Mouse (Mus musculus): ENCODE data around the gene Gm20388.

Gene Gm20388

GRCm38 (mm10) chr8:120167821-120168220, 257.2 kb downstream of the Gm20388 start:
- no peak for DNase-seq (ENCODE audit: low spot score)

DNA sequence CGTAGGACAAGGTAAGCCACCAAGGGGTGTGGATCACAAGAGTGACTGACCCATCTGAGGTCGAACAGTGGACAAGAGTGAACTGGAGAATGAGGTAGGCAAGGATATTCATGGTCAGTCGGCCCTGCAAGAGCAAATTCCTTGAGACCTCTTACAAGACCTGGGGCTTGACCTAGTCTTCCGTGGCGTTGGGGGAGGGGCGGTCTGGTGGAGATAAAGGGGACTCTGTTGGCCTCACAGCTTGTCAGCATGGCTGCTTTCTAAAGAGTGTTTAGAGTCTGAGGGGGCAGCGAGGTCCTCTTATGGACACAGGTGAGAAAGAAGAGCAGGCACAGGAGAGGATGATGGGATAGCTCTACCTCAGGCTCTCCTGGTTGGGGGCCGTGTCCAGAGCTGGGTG, 258.5 kb downstream of the Gm20388 start:
- no peak for DNase-seq (ENCODE audit: low spot score)

DNA sequence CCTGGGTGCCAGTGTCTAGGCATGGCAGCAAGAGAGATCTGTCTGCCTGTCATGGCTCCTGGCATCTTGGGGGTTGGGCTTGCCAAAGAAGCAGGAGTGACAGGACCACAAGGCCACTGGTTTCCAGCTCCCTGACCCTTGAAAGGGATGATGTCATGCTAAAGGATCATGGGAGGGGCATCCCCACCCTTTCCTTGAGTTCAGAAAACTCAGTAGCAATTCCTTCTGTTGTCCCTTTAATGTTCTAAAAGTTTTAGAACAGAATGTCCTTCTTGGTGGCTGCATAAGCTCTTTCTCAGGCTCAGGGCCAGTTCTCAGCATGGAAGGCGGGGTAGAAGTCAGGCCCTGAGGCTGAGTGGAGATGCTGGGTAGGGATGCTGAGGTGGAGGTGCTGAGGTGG, 262.6 kb downstream of the Gm20388 start:
- DNase-seq (ENCODE audit: low spot score): no peak

DNA sequence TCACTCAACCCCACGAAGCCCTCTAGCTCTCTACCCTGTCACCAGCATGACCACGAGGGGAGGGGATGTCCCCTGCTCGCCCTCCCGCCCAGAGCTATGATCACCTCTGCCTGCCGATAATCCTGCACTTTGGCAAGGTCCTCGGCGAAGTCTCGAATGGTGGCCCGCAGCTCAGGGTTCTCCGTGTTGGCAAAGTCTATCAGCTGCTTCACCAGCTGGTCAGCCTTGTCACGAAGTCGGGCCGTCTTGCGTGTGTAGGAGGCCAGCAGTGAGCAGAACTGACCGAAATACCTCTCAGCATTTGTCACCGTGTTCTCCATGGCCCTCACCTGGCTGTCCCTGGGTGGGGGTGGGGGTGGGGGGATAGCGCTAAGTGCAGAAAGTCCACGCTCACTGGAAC, 264.0 kb downstream of the Gm20388 start:
- DNase-seq (ENCODE audit: low spot score): no peak

GRCm38 (mm10) chr8:120176605-120177004, 266.0 kb downstream of the Gm20388 start:
- peak; percentile 66 for DNase-seq (ENCODE audit: low spot score)

DNA sequence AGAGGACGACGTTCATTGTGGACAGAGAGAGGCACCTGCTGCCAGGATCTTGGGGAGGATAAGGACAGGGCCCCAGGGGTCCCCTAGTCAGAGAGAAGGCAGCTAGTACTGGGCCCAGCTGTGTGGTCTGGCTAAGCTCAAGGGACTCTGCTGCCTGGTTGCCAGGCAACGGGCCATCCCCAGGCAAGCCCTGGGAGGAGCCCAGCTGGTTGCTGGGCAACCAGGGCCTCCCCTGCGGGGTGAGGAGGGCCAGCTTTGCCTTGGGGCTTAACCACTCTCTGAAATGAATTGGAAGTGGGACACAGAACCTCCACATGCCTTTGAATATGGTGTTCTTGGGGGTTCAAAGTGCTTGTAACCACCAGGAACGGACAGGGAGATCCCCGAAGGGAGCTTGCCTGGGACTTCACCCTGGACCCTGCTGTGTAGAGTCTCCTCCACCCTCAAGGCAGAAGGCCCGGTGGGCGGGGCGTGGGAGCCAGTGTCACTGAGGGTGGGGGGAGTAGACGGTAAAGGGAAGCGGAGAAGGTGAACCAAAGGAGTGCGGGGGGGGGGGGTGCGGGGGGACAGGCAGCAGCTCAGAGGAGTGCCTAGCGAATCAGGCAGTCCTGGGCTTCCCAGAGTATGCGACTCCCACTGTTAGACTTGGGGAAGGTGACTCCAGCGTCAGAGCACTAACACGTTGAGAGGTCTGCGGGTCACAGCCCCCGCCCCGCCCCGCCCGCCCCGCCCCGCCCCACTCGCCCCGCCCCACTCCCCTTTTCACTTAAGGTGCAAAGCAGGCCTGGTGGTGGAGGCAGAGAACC, 266.9 kb downstream of the Gm20388 start, which contains the start of gene Fam92b:
Fam92b (minus strand) TSS at position 149 of the 806 bp plus-strand sequence.
- peak; percentile 99 for DNase-seq (ENCODE audit: low spot score)

- DNase-seq (ENCODE audit: low spot score): no peak
Observed at GRCm38 (mm10) chr8:120178124-120178514, 267.5 kb downstream of the Gm20388 start.

DNA sequence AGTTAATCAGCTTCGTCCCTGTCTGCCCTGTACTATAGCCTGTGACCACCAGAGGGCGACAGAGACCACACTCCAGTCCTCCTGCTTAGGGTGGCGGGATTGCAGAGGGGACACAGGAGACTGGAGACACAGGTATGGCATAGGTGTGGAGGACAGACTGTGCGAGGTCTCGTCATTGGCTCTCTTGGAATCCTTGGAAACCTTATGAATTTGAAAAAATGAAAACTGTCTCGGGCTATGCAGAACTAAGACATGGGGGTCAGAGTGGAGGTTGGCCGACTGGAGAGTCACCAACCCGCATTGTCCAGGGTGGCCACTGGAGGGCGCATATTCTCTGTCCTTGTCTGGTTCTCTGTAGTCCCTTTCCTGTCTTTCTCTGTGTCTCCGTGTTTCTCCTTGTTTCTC, 268.4 kb downstream of the Gm20388 start:
- DNase-seq (ENCODE audit: low spot score): peak; percentile 94

DNA sequence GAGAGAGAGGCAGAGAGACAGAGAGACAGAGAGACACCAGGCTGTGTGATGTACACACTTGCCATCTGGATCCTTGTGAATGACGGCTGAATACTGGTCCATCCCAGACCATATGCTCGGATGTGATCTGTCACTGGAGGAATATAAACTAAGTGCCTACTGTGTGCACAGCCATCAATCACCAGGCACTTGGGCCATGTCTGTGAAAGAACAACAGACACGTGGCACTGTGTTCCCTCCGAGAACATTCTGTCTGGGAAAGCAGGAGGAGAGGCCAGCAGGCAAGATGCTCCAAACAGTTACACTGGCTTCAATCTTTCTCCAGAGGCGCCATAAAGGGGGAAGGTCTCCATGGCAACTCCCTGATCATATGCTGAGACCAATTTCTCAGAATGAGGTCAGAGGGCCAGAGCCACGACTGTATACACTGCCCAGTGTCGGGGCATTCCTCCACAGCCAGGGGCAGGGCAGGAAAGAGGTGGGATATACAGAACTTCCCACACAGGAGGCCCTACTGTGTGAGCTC, 269.9 kb downstream of the Gm20388 start:
- peak; percentile 77 for DNase-seq (ENCODE audit: low spot score)

DNA sequence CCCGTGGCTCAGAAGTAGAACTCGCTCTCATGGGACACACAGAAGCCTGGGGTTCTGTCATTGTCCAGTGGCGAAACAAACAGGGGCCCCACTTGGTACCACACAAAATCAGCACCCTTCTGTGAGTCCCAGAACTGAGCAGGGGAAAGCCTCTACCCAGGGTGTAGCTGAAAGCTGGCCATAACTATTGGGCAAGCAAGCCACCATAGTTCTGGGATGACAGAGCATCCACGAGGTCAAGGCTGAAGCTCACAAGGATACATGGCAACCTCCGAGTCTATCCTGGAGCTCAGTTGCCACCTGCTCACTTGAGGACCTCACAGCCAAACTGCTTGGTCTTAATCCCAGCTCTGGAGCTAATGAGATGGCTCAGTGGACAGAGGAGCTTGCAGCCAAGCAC, 270.6 kb downstream of the Gm20388 start:
- DNase-seq (ENCODE audit: low spot score): no peak

GRCm38 (mm10) chr8:120181861-120182414, 271.3 kb downstream of the Gm20388 start:
- no peak for DNase-seq (ENCODE audit: low spot score)

DNA sequence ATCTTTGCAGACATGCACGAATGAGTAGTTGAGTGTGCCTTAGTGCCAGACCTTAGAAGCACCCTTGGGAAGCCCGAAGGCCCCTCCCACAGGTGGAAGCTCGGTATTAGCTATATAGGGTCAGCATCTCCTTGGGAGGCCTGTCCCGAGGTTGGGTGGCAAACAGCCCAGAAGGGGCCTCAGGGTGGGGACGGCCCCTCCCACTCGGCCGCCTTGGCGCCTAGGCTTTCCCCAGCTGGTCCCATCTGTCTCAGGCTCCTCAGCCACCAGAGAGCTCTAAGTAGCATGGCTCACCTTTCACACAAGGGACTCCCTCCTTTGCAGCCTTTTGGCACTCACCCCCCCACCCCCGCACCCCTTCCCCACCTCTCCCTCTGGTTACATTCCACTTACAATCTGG, 273.7 kb downstream of the Gm20388 start:
- no peak for DNase-seq (ENCODE audit: low spot score)

DNA sequence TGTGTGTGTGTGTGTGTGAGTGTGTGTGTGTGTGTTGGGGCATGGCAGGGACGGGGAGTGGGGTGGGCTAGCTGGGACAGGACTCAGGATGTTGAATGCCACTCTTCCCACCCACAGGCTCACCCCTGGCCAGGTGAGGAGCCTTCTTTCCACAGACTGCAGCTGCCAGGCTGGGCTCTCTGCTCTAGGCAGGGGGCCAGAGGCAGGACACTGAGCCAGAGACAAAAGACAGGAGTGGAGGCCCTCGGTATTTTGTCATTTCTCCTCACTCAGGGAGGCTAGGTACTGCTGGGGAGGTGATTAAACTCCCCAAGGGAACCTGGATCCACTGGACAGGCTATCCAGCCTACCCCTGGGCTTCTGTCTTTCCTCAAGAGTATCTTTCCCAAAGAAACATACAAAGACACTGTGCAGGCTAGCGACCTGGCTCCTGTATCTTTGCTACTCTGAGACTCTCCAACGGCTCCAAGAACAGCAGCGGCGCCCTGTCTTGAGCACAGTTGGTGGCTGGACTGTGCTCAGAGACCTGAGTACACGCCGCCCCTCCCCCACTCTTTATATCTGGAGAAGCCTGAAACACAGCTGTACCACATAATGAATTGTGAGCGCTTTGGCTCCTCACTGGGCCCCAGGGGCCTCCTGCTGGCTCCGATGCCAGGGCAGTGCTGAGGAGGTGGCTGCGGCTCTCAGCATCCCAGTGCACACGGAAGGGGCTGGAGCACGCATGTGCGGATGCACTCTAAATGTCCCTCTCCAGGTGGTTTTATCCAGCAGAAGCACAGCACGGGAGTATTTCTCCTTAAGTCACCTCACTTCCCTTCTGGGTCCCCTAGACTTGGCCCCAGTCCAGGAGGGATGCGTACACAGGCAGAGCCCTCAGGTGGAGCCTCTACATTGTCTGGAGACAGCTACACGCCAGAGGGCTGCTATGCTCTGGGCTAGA, 274.5 kb downstream of the Gm20388 start:
- peak; percentile 92 for DNase-seq (ENCODE audit: low spot score)

DNA sequence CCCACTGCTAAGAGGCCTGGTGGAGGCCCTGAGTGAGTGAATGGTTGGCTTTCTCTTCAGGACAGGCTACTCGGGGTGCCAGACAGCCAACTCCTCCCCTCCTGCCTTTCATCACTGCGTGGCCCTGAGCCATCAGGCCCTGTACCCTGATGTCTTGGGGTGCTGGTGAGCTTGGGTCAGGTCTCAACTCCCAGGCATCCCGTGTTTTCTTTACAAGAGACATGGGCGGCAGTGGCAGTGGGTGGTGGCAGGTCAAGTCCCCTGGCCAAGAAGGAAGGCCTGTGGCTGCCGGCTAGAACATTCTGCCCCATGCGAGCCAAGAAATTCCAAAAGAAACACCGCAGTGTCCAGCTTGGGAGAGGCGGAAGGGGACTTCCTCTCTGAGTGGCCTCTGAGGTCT, 275.8 kb downstream of the Gm20388 start:
- no peak for DNase-seq (ENCODE audit: low spot score)

DNA sequence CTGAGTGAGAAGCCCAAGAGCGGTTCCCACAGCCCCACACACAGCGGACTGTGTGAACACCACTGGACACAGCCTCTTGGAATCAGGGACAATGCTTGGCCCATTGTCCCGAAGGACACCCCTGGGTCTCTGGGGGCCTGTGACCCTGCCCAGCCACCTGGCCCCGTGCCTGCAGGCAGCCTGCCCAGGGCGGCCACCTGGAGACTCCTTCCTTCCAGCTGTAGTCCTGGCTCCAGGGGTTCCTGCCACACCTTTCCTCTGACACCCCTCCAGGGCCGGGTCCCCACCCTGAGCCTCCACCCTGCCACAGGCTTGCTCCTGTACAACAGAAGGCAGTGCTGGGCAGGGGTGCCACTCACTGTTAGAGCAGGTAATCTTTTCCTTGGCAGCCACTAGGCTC, 277.9 kb downstream of the Gm20388 start:
- no peak for DNase-seq (ENCODE audit: low spot score)

GRCm38 (mm10) chr8:120189440-120189839, 278.8 kb downstream of the Gm20388 start:
- DNase-seq (ENCODE audit: low spot score): no peak

DNA sequence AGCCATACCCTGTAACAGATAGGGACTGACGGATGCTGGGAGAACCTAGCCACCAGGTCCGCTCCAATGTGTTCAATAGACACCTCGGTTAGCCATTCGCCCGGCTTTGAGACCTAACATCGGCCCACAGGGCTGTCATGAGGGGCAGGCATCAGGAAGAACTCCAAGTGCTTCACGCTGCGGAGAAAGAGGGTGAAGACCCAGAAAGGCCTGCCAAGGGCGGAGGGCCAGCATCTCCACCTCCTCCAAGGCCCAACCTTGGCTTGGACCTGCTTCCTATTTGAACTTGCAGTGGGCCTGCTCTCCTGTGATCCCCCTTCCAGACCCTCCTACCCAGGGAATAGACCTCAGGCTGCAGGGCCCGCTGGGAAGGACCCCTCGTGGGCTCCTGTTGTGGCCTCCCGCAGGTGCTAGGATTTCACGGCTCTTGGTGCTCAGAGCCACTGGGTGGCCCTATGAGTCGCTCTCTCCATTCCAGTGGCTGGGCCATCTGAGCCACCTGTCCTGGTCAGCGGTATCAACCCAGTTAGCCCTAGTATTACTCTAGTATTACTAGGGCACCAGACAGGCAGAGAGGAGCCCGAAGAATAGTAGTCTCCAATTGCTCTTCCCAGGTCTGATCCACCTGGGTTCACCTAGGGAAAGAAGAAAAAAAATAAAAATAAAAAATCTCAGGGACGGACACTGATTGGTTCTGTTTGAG, 279.6 kb downstream of the Gm20388 start:
- DNase-seq (ENCODE audit: low spot score): no peak

DNA sequence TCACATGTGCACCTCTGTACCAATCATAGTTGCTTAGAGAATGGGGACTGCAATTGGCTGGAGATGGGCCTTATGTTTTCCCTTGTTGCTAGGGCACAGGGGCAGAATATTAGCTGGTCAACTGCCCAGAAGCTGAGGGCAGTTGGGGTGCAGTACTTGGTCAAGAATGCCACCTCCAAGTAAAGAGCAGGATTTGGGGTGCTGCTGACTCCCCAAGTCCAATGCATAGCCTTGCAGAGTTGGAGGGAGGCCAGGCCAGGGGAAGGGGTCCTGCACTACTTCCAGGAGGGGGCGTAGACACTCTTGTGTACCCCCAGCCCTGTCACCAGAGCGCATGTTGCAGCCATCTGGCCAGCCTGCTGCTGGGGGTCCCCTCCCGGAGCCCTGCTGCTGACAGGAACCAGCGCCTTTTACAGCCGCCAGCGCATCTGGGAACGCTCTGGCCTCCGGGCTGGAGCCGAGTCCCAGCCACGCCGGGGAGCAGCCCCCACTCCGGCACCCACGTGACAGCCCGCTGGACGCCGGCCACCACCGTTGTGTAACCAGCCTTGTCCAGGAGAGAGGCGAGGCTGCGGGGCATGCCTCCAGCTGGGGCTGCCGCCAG, 280.3 kb downstream of the Gm20388 start:
- DNase-seq (ENCODE audit: low spot score): peak; percentile 95

DNA sequence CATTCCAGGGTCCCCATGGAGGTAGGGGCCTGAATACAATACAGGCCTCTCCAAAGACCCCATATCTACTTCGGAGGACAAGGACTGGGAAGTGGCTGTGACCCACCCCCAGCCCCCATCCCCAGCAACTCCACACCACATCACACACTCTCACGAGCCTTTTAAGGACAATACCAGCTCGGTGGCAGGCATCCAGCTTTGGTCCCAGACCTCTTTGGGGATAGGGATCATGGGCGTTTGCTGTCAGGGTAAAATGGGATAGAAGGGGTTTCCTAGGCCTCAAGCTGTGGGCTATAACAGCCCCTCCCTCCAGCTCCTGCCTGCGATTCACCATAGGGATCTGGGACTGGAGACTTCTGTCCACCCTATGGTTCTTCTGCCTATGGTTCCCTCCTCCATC, 281.0 kb downstream of the Gm20388 start:
- DNase-seq (ENCODE audit: low spot score): peak; percentile 50

DNA sequence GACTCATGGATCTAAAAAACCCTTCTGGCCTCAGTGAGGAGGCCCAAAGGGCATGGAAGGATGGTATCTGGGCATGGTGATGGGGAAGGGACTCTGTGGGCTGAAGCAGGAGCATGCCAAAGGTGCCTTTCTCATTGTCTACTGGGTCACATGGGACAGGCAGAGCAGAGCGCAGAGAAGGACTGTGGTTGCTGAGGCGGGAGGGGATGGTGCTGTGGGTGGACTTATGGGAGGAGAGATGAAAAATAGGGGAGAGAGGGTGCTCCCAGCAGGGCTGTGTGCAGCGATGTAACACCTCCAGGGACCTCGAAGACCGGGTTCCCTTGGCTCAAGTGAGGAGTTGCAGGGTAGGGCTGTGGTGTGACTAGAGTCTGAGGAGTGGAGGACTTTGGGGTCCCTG, 281.5 kb downstream of the Gm20388 start:
- no peak for DNase-seq (ENCODE audit: low spot score)

DNA sequence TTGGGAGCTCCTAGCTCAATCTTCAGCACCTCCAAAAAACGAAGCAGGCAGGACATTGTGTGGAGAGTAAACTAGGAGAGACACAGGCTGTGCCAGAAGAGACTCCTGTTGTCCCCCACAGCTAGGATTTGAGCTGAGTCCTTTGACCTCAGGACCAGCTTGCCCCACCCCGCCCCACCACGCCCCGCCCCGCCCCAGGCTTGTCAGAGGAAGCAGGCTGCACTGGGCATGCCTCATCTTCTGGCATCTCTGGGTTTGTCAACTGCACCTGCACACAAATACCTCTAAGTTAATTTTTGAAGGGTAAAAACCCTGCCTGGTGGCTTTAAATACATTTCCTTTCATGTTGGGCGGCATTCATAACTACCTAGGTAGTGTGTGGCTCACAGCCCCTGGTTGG, 290.7 kb downstream of the Gm20388 start:
- no peak for DNase-seq (ENCODE audit: low spot score)

Measured in MN1 (cell line).